Mouse (Mus musculus): ENCODE results near the gene Zfp108. TPM values are rescaled to one million over a fixed set of nuclear protein-coding genes. Genes with fewer than 3 reads are reported as not detected.

The Zfp108 gene
- total and polyA plus RNA-seq, 3 experiments: 0.70 to 1.8 (median 1.4) TPM

- Histone ChIP-seq H3K4me1 (ENCODE audit: control insufficient read depth, insufficient read depth, low read length) (no peaks in the 10 kb centered on the region), H3K27ac (peak within 1 kb of the TSS; percentile 54), H3K79me2 (replicated peaks; ENCODE audit: control insufficient read depth, insufficient read depth, low read length) (no peaks in the 10 kb centered on the region), H3K9ac (ENCODE audit: low read depth, low read length) (peak within 1 kb of the TSS; percentile 74), H3K36me3 (ENCODE audit: control insufficient read depth, insufficient read depth, low read length) (no peaks in the 10 kb centered on the region), H3K4me3 (peak within 1 kb of the TSS; percentile 86), H3K27me3 (ENCODE audit: control insufficient read depth, insufficient read depth, low read length) (no peaks in the 10 kb centered on the region)
- DNase-seq: peak; percentile 64 to 67
- TF ChIP-seq EP300 (IDR thresholded peaks at IDR 0.05; ENCODE audit: insufficient read depth, low read depth, low read length): no peak
- 0 out of 2 replicates have a peak, but pooled peaks have one; percentile 24 for TF ChIP-seq POLR2A (IDR thresholded peaks at IDR 0.05; ENCODE audit: insufficient read depth, low read depth, low read length)
- TF ChIP-seq CTCF (IDR thresholded peaks at IDR 0.05): peak; percentile 9; the same call in 1 of the 2 replicates
- intact Hi-C loops (cut with DNase I): no loop called here
- 6% methylated on average over 28 of the region's 28 CpGs for WGBS
Observed at GRCm38 (mm10) chr7:24237040-24237791, 17.4 kb upstream of the Zfp108 start, which contains the start of gene Zfp109. Zfp109 (minus strand) TSS chr7:24237560.

GRCm38 (mm10) chr7:24253779-24254615 lies 597 bp upstream of the Zfp108 start:
- Histone ChIP-seq H3K9ac (ENCODE audit: low read depth, low read length) (no peak overlapping the region), H3K27me3 (ENCODE audit: control insufficient read depth, insufficient read depth, low read length) (no peaks in the 10 kb centered on the region), H3K4me1 (ENCODE audit: control insufficient read depth, insufficient read depth, low read length) (peaks cover 3% of the 10 kb centered on the region), H3K36me3 (ENCODE audit: control insufficient read depth, insufficient read depth, low read length) (no peaks in the 10 kb centered on the region; the same call in 1 of the 2 replicates), H3K79me2 (replicated peaks; ENCODE audit: control insufficient read depth, insufficient read depth, low read length) (no peaks in the 10 kb centered on the region), H3K4me3 (peak overlapping the region; percentile 61), H3K27ac (peak overlapping the region; percentile 60)
- TF ChIP-seq POLR2A (IDR thresholded peaks at IDR 0.05; ENCODE audit: insufficient read depth, low read depth, low read length): no peak
- no peak for TF ChIP-seq EP300 (IDR thresholded peaks at IDR 0.05; ENCODE audit: insufficient read depth, low read depth, low read length)
- TF ChIP-seq CTCF (IDR thresholded peaks at IDR 0.05): no peak
- 63% methylated on average over 9 of the region's 9 CpGs for WGBS
- no peak for DNase-seq
- intact Hi-C loops (cut with DNase I): loop anchor here (1.0 to 5.0 kb wide), 6 partner anchors 16 to 172 kb away; partner anchors contain the start of genes Zfp112, Zfp180, Zfp235 and Zfp93

GRCm38 (mm10) chr7:24259306-24259999 lies 4.9 kb downstream of the Zfp108 start:
- Histone ChIP-seq H3K27ac (no peak overlapping the region), H3K79me2 (replicated peaks; ENCODE audit: control insufficient read depth, insufficient read depth, low read length) (no peaks in the 10 kb centered on the region), H3K36me3 (ENCODE audit: control insufficient read depth, insufficient read depth, low read length) (no peaks in the 10 kb centered on the region), H3K4me1 (ENCODE audit: control insufficient read depth, insufficient read depth, low read length) (no peaks in the 10 kb centered on the region), H3K4me3 (no peak overlapping the region), H3K27me3 (ENCODE audit: control insufficient read depth, insufficient read depth, low read length) (no peaks in the 10 kb centered on the region), H3K9ac (ENCODE audit: low read depth, low read length) (no peak overlapping the region)
- intact Hi-C loops (cut with DNase I): no loop called here
- DNase-seq: no peak
- TF ChIP-seq POLR2A (IDR thresholded peaks at IDR 0.05; ENCODE audit: insufficient read depth, low read depth, low read length) (no peak), CTCF (IDR thresholded peaks at IDR 0.05) (no peak), EP300 (IDR thresholded peaks at IDR 0.05; ENCODE audit: insufficient read depth, low read depth, low read length) (no peak)
- 84% methylated on average over 13 of the region's 13 CpGs for WGBS

- Histone ChIP-seq H3K79me2 (replicated peaks; ENCODE audit: control insufficient read depth, insufficient read depth, low read length) (no peaks in the 10 kb centered on the region), H3K4me1 (ENCODE audit: control insufficient read depth, insufficient read depth, low read length) (no peaks in the 10 kb centered on the region), H3K36me3 (ENCODE audit: control insufficient read depth, insufficient read depth, low read length) (no peaks in the 10 kb centered on the region), H3K27ac (no peak overlapping the region), H3K4me3 (no peak overlapping the region), H3K27me3 (ENCODE audit: control insufficient read depth, insufficient read depth, low read length) (no peaks in the 10 kb centered on the region), H3K9ac (ENCODE audit: low read depth, low read length) (no peak overlapping the region)
- intact Hi-C loops (cut with DNase I): no loop called here
- 90% methylated on average over 4 of the region's 4 CpGs for WGBS
- no peak for DNase-seq
- TF ChIP-seq EP300 (IDR thresholded peaks at IDR 0.05; ENCODE audit: insufficient read depth, low read depth, low read length) (no peak), POLR2A (IDR thresholded peaks at IDR 0.05; ENCODE audit: insufficient read depth, low read depth, low read length) (no peak), CTCF (IDR thresholded peaks at IDR 0.05) (no peak)
Observed at GRCm38 (mm10) chr7:24260000-24260312, 5.4 kb downstream of the Zfp108 start.

- 68% methylated on average over 24 of the region's 24 CpGs for WGBS
- Histone ChIP-seq H3K4me1 (ENCODE audit: control insufficient read depth, insufficient read depth, low read length) (no peaks in the 10 kb centered on the region; the same call in 1 of the 2 replicates), H3K27me3 (ENCODE audit: control insufficient read depth, insufficient read depth, low read length) (no peaks in the 10 kb centered on the region), H3K36me3 (ENCODE audit: control insufficient read depth, insufficient read depth, low read length) (no peaks in the 10 kb centered on the region), H3K4me3 (no peak overlapping the region), H3K79me2 (replicated peaks; ENCODE audit: control insufficient read depth, insufficient read depth, low read length) (no peaks in the 10 kb centered on the region), H3K9ac (ENCODE audit: low read depth, low read length) (no peak overlapping the region), H3K27ac (no peak overlapping the region)
- intact Hi-C loops (cut with DNase I): loop anchor here (2.0 to 5.0 kb wide), 4 partner anchors 48 to 186 kb away; partner anchors contain the start of genes Zfp180, Zfp235 and Zfp94
- TF ChIP-seq POLR2A (IDR thresholded peaks at IDR 0.05; ENCODE audit: insufficient read depth, low read depth, low read length): no peak
- no peak for TF ChIP-seq CTCF (IDR thresholded peaks at IDR 0.05)
- TF ChIP-seq EP300 (IDR thresholded peaks at IDR 0.05; ENCODE audit: insufficient read depth, low read depth, low read length): no peak
- no peak for DNase-seq
Observed at GRCm38 (mm10) chr7:24268176-24269155, 13.9 kb downstream of the Zfp108 start.
